Mouse (Mus musculus) layer of hippocampus, adult 9-11 months (tissue): ENCODE results near the gene D430041D05Rik.

Experiments
- DNase-seq: peaks from one replicate; pipeline ENCODE4 v3.0.0; 2022

The D430041D05Rik gene

DNA sequence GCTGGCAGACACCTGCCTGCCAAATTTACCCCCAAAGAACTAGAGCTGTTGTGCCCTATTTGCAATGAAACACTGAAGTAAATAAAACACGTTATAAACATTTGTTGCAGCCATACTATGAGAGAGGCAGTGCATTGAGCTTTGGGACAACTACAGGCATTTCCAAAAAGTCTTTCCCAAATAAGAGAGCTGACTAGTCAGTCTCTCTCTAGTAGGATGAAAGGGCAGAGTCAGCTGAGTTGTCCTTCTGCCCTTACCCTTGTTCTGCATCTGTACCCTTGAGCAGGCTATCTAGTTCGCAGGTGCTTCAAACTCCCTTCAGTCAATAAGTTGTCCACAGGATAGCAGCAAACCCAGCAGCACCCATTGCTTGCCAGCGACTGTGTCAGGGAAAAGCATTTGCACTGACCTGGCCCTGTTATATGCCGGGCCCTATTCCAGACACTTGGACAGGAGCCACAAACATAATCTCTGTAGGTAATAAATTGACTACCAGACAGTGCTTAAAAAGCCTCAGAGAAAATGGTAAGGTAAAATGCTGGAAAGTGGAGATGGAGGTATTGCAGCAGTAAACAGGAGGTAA is at the start of gene D430041D05Rik:
TSS of gene D430041D05Rik (minus strand) at position 51 of the 583 bp plus-strand sequence.
- DNase-seq, result no peak

DNA sequence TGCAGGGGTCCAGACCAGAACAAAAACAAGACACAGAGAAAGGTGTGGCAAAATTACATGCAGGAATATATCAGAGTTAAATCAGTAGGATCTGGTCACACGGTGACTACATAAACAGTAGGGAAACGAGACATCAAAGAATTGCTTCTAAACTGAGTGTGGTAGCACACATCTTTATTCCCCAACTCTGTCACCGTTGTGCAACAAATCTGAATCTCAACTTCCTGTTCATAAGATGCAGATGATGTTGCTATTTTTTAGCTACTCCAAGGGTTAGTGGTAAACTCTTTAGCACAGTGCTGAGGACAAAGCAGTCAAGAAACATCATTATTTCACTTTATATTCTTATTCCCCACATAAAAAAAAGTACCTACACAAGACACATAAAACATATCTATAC is 49.2 kb upstream of the D430041D05Rik start:
- no peak for DNase-seq

DNA sequence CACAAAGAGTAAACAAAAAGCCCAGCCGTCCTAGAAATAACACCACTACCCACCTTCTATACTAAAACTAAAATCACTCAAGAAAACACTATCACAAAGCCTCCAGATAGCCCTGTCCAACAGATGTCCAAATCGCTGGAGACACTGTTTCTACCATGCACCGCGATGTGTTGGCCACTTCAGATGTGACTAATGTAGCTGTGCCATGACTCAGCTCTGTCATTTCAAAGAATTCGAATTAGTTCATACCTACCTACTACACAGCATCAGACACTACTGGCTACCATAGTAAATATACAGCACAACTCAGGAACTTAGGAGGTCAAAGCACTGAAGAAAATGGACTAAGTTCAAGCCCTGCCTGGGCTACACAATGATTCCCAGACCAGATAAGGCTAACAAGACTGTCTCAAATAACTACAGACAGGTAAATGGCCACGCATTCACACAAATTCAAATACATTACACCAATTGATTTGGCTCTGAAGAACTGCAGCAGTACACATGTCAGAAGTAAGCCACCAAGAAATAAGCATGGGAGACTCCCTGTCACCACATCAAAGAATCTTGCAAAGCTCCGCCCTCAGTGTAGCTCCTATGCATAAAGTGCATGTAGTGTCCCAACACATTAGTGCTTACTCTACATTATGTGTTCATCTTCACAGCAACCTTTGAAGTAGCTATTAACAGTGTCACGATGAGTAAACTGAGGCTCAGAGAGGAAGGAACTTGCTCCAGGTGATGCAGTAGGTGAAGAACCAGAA is 47.9 kb upstream of the D430041D05Rik start:
- DNase-seq, result no peak

DNA sequence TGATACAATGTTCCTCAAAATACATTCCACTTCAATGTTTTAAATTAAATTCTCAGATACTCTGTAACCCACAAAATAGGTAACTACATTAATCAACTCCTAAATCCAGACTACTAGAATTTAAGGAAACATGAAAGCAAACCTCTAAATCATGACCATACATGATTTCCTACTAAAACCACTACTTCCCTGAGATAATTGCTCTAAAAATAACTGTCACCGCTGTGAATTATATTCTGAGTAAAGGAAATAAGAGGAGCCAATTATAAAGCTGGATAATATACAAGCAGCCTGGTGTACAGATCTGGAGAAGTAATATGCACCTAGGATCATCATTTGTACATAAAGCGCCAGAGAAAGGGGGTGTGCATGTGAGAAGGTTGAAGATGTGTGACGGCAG is 46.3 kb upstream of the D430041D05Rik start:
- DNase-seq, result no peak

DNA sequence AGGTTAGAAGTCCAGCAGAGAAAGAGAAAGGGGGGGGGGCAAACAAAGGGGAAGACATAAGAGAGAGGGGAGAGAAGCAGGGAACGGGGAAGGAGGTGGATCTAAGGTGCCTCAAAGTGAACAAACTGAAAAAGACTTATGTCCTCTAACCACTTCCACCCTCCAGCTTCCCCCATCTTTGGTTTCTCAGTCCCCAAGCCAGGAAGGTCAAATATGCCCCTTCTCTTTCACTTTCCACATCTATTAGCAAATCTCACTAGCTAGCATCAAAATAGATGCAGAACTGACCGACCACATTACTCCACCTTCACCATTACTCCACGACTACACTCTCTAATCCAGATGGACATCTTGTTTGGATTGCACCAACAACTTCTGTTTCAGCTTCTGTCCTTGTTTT is 39.9 kb upstream of the D430041D05Rik start:
- no peak for DNase-seq

DNA sequence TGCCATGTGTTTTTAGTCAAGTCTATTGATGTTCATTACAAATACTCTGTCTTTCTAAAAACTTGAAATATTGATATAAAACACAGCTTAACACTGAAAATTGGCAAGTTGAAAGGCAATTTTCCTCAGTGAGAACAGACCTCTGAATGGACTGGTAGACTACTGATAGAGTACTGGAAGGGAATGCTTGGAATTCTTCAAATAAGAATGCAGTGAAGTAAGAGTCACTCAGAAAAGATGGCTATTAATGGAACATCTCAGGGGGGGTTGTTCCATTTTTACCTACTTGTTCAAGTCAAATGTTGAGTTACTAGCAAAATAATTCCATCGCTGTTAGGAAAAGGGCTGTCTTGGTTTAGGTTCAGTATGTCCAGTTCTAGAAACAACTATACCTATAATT is 38.4 kb upstream of the D430041D05Rik start:
- no peak for DNase-seq

DNA sequence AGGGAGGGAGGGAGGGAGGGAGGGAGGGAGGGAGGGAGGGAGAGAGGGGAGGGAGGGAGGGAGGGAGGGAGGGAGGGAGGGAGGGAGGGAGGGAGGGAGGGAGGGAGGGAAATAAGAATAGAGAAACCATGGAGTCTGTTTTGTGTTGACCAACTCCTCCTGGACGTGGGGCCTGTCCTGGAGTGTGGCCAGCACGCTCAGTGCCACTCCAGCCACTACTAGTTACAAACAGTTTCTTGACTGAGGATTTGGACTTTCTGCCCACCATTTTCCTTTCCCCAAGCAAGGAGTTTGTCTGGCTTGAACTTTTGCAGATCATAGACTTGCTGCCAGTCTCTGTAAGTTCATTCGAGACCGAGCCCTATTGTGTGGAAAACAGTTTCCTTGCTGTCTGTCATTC is 37.4 kb upstream of the D430041D05Rik start:
- DNase-seq, result no peak

DNA sequence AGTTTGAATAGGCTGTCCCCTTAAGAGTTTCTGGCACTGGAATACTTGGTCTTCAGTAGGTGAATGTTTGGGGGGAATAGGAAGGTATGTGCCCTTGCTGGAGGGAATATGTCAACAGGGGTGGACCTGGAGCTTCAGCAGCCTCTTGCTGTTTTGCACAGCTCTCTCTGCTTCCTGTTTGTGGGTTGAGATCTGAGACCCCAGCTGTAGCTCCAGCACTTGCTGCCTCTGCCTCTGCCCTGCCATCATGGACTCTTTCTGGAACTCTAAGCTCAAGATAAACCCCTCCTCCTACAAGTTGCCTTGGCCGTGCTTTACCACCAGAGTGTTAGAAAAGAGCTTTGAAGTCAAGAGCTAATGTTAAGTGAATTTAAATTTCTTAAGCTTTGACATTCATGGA is 35.2 kb upstream of the D430041D05Rik start:
- DNase-seq, result no peak

DNA sequence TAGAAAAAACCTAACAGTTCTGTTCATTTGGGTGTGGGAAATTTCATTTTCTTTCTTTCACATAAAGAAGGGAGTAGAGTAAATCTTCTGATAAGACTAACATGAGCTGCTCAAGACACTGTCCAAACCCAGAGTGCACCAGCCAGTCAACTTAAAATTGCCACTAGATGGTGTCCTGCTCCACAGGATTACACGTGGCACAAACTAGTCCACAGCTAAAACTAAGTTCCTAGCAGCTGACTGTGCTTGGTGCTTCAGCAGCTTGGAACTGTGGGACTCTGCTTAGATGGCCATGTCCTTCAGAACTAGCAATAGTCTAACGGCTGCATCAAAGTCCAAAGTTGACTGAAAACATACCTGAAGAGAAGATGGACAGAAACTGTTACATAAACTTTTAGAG is 34.0 kb upstream of the D430041D05Rik start:
- peak; percentile 61 for DNase-seq

DNA sequence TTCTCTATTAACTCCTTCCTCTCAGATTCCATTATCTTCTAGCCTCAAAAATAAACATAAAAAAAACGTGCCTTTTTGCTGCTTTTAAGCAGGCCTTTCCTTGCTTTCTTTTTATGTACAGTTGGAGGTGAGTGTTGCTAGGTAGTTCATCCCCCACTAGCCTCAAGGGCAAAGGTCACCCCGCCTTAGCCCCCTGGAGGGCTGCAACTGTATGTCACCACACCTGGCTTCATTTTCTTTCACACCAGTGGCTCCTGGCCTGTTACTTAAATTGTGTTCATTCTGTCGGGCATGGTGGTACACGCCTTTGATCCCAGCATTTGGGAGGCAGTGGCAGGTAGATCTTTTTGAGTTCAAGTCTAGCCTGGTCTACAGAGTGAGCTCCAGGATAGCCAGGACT is 31.5 kb upstream of the D430041D05Rik start:
- DNase-seq, result no peak

DNA sequence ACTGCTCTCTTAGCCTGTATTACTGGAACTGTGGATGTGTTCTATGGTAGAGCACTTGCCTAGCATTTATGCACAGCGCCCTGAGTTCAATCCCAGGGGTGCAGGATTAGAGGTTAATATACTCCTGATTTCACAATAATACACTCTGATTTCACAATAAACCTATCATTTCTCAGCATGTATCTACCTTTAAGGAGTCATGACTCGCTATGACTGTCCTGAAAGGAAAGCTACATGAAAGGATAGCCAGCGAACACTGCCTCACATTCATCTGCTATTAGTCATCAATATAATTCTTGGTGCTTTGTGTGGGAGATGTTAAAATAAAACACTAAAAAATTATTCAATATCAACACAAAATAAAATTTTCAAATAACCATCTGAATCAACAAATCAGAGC is 25.4 kb upstream of the D430041D05Rik start:
- no peak for DNase-seq

DNA sequence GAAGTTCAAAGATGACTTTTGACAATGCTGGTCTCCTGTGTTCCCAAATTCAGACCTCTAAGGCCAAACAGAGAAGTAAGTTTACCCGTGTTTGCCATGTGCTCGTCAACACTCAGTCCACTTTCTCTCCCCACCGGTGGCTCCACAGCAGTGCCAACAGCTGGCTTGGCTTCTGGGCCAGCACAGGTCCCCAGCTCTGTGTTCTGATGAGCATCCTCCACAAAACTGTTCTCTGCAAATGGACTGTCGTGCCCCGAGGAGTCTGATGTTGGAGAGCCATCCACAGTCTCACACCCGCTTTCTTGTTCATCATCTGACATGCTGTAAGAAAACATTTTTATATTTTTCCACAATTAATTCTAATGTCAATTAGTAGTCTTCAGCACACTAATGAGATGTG is 20.3 kb upstream of the D430041D05Rik start:
- DNase-seq, result no peak

DNA sequence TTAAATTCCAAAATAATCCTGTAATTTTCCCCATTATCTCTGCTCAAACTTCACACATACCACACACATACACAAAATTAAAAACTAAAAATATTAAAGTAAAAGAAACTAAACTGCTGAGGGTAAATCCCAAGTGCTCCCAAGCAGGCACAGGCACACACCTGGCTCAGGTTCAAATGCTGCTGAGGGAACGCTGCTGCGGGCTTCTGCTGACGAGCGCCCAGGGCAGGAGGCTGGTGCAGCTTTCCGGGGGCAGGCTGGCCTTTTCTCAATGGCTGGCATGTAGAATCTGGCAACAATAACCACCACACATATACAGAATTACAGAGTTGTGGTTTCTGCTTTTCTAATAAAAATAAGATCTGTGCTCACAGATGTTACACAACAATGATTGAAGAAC is 19.8 kb upstream of the D430041D05Rik start:
- DNase-seq, result no peak

DNA sequence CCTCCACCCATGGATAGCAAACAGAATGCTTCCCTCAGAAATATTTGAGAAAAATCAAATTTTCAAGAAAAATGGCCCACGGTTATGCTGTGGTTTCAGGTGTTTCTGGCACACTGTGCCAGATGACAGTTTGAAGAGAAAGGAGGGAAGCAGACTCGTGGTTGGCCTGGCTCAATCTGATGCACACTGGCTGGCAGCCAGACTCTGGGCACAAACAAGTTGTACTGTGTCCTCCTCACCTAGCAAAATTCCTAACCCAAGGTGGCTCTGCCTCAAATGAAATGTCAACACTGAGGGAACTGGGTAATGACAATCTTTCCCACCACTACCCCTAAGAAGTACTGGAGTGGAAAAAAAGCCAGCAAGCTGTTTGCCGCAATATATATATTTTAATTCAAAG is 15.3 kb upstream of the D430041D05Rik start:
- no peak for DNase-seq

DNA sequence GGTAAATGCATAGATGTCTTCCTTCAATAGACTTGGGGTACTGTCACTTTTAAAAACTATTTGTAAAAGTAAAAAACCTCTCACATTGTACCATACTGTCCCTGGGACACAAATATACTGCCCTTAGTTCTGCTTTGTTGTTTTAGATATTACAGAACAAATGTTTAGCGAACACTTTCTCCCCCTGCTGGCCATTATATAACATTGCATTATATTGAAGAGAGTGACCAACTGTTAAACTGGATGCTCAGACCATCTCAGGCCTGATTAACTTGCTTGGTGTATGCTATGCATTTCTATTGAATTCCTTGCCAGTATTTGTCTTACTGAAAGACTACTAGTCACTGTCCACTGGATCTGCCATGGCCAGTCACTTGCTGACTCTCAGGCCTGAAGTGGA is 11.4 kb upstream of the D430041D05Rik start:
- no peak for DNase-seq

DNA sequence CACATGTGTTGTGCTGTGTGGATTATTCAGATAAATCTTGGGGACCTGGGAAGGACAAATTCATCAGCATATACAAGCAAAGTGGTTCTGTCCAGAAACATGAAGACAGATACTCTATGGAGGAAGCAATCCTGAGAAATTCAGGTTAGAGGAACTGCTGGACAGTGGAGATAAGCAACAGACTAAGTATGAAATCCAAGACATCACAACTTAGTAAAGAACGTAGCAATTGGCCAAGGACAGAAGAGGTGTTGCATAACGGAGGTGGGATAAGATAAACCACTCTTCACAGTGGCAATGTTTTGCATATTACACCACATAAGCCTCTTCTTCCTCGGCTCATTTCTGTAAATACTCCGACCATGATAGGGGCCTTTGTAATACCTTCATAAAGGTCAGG is 10.0 kb upstream of the D430041D05Rik start:
- DNase-seq, result no peak

DNA sequence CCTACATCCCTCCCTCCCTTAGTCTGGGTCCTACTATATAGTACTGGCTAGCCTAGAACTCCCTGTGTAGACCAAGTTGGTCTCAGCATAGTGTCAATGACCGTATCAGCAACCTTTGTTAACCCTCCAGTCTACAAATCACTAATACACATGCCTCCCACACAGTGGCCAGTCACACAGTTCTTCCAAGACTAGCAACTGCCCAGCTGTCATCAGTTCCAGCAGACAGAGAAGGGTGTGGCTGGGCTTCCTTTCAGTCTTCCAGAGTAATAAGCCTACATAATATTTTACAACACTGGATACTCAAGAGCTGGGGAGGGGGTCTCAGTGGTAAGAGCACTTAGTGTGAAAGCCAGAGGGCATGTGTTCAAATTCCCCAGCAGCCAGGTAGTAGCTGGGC is 9.2 kb upstream of the D430041D05Rik start:
- no peak for DNase-seq

DNA sequence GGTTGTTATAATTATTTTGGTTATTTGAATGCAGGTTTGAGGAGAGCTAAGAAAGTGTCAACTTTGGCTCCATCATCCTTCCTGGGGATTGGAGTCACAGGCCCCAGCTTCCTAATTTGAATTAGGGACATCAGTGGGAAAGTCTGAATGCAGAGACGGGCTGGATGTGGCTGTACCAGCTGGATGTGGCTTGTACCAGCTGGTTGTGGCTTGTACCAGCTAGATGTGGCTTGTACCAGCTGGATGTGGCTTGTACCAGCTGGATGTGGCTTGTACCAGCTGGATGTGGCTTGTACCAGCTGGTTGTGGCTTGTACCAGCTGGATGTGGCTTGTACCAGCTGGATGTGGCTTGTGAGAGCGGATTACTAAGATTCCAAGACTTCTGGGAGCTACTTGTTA is 8.6 kb upstream of the D430041D05Rik start:
- DNase-seq, result no peak

DNA sequence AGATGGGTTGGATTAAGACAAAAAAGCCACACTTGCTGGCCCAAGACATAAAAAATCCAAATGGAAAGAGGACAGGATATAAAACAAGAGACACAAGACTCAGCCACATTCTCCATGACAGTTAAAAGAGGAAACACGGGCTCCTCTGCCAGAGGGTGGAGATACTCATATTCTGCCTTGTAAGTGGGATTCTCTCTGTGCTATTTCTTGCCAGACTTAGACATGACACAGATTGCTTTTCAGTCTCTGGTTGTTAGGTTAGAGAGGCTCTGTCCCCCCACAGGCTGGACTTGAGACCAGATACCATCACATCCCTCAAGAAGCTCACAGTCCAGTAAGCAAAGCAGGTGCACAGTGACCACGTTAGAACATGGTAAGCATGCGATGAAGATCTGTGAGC is 2.2 kb upstream of the D430041D05Rik start:
- DNase-seq, result no peak

DNA sequence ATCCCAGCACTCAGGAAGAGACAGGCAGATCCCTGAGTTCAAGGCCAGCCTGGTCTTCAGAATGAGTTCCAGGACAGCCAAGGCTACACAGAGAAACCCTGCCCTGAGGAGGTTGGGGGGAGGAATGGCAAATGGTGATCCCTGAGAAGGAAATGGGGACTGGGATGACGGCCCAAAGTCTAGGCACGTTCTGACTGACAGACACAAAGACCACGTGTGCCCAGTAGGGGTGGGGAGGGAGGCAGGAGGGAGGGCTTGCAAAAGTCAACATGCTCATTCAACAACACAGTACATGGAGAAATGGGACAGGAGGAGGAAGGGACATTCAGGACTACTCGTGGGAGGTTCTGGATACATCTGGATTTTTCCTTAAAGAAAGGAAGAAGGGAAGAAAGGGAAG is 1.7 kb upstream of the D430041D05Rik start:
- no peak for DNase-seq

DNA sequence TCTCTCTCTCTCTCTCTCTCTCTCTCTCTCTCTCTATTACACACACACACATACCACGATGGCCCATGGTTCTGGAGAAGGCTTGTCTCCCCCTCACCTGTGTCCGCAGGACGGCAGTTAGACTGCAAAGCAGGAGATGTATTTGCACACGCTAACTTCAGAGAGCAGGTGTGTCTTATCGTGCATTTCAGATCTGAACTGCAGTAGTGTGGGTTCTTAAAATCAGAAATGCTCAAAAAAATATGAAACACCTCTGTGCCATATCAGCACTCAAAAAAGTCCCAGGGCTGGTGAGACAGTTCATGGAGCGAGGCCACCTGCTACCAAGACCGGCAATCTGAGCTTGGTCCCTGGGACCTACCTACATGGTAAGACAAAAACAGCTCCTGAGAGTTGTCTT is 993 bp upstream of the D430041D05Rik start:
- no peak for DNase-seq

DNA sequence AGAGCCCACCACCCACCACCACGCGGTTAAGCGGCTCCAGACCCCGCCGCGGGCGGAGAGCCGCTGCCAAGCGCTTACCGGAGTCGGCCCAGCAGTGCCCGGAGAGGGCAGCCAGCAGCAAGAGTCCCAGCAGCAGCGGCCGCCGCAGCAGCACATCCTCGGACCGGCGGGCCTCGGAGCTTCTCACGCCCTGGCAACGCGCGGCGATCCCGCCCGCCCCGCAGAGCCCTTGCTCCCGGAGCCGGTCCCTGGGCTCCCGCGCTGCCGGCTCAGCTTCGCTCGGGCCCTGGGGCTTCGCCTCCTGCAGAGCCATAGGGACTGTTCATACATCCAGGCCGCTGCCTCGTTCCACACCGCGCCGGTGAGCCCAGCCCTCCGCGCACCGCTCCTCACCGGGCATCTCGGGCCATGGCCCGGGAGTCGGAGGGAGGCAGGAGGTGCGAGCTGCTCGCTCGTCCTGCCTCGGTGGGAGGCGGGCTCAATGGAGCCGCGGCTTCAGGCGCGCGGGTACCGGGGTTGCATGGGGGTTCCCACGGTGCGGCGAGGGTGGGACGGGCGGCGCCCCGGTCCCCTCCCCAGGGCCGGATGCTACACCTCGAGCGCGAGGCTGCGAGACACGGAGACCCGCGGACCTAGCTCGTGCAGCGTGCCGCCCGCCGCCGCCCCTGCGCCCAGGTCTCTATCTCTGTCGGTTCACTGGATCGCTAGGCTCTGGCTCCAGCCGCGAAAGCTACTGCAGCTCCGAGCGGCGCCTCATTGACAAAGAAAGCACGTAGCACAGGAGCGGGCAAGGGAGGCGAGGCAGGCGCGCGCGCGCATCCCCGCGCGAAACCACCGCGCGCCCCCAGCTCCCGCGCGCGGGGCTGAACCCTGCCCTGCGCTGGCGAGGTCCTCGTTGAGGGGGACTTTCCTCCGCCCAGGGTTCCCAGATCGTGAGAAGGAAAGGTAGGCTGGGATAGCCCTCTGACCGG is 677 bp downstream of the D430041D05Rik start:
- DNase-seq, result peak; percentile 45

DNA sequence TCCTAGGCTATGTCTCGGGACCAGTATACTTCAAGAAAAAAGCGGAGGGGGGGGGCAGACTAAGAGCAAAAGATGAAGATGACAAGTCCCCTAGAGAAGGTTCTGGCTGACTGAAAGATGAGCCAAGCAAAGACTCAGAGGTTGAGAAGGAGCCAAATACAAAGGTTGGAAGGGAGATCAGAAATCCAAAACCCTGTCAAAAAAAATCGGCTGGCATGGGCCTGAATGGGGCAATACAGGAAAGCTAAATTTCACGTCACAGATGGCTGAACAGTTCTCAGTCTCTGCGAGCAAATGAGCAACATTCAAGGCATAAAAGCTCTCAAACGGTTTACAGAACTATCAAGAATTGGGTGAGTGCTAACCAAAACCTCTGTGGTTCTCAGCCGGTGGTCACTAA is 2.5 kb downstream of the D430041D05Rik start:
- DNase-seq, result no peak

DNA sequence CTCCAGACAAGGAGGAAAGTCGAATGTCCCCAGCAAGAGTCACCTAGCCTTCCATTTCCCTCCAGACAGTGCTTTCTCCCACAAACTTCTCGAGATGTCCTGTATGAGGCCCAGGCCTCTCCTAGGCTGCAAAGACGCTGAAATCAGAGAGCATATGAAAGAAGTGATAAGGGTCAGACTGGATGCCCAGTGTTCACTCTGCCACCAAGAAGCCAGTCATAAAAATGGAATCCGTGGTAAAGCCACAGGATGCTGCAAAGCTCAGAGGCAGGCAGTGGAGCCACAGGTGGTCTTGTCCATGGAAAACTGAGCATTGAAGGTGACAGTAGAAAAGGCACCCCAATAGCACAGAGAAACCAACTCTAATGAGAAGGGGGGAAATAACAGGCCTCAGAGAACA is 2.9 kb downstream of the D430041D05Rik start:
- no peak for DNase-seq
